Mouse (Mus musculus): Measurements from ENCODE around the gene Sap18b.

DNA sequence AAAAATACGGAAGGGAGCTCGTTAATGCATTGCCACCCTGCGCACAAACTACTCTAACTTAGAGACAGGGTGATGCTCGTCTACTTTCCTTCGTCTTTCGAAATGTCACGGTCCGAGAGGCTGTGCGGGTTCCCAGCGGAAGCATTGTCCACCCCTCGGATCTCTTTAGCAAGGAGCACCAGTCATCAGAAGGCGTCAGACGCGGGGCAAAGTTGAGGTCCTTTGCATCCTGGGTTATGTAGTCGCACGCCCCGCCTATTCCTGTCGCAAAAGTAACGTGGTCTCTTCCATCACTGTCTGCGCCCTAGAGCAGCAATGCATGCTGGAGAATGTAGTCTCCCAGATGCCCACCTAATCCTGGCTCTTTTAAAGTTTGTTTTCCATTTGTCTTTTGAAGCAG, 17.3 kb upstream of the Sap18b start:
- TF ChIP-seq ZC3H11A (IDR thresholded peaks at IDR 0.05; ENCODE audit: borderline replicate concordance, low read depth, low read length) = peak; percentile 58; the same call in 1 of the 2 replicates
- peak; percentile 99 for TF ChIP-seq HCFC1 (IDR thresholded peaks at IDR 0.05; ENCODE audit: borderline replicate concordance, insufficient read depth, low read length)
- no peak for TF ChIP-seq ZNF384 (IDR thresholded peaks at IDR 0.05; ENCODE audit: low read depth, low read length)
- TF ChIP-seq MAFK (IDR thresholded peaks at IDR 0.05; ENCODE audit: insufficient read depth, low read depth, low read length) = no peak

Data from ES-E14 (cell line).